Mouse (Mus musculus) kidney, adult 2 months (tissue): Measurements from ENCODE around the gene Hoxb4.

ENCODE experiments used
- CTCF ChIP-seq: fragments of 200-500 bp; conservative IDR thresholded peaks from 2 replicates; pipeline ENCODE4 v1.5.1; 2011; ENCODE audit warnings: low read depth, mild to moderate bottlenecking, control low read depth, low read length, moderate library complexity, mixed read lengths; ENCODE audit not compliant: insufficient read depth, insufficient read length
- POLR2A ChIP-seq: fragments of 200-500 bp; IDR thresholded peaks from one replicate; pipeline ENCODE4 v1.6.1; 2011; ENCODE audit warnings: low read depth, low read length, control low read depth

GRCm38 (mm10) chr11:96322738-96323137 lies 4.7 kb downstream of the Hoxb4 start:
- no peak for TF ChIP-seq POLR2A
- TF ChIP-seq CTCF = no peak
